Mouse (Mus musculus) lung, adult 18-20 months (tissue): ENCODE measurements around the gene Pip5k1c.

Source experiments
- DNase-seq, 2 experiments: peaks; one replicate each; pipeline ENCODE4 v3.0.0; 2022; ENCODE audit warnings: mixed read lengths in 2 of 2

Gene Pip5k1c

DNA sequence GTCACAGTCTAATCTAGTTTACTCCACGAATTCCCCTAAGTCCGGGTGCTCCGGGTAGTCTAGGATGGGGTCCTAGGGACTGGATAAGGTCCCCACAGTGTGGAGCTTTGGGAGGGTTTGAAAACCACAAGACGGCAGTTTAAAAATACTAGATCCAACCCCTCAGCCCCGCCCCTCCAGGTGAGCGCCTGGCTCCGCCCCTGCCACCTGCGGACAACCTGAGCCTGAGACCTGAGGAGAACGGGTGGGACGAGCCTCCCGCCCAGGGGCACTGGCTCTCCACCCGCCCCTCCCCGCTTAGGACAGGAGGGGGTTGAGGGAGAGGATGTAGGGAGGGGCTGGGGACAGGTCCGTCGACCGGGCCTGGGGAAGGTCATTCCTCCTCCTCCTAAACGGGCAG is 8.0 kb upstream of the Pip5k1c start:
- peak; percentile 76 to 84 for DNase-seq

DNA sequence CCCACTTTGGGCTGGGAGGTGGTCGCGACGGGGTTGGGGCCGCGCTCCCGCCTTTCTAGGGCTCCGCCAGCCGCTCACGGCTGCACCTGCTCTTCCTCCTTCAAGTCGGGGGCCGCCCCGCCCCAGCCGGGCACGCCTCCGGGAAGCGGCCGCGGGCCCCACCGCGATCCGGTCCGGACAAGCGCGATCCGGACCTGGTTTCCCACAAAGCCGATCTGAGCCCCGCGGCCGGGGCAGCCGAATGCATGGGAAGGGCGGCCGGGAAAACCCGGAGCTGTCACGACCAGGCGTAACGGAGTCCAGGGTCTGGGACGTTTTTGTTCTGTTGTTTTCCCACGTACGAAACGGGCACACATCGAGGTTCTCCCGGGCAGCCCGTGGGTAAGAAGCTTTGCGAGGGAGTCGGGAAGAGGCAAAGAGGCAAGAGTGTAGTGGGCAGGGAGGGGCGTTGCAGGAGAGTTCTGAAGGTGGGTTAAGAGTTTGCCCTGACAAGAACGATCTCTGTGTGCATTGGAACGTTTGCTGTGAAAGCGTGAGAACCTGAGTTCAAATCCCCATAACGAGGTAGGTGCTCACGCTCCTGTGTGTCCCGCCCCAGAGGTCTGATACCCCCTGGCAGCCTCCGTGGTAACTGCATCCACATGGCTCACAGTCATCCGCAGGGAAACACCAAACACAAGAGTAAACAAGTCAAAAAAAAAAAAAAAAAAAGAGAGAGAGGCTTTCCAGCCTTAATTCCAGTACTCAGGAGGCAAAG is 6.9 kb upstream of the Pip5k1c start:
- DNase-seq = peak; percentile 91 to 94

DNA sequence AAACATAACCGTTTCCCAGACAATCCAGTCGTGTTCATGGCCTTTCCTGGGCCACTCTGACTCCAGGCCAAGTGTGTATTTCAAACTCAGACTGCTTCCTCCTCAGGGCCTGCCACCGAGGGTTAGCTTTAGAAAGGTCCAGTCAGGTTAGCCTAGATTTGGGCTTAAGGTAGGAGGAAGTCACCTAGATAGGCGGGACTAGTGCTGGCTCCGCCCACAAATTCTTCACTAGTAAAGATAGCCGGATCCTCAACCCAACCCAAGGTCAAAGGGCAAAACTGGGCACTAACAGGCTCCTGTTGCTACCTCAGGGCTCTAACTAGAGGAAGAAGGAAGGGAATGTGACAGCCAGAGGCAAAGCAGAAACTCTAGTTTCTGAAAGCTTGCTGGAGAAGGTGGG is 6.2 kb upstream of the Pip5k1c start:
- peak; percentile 61 to 70 for DNase-seq

DNA sequence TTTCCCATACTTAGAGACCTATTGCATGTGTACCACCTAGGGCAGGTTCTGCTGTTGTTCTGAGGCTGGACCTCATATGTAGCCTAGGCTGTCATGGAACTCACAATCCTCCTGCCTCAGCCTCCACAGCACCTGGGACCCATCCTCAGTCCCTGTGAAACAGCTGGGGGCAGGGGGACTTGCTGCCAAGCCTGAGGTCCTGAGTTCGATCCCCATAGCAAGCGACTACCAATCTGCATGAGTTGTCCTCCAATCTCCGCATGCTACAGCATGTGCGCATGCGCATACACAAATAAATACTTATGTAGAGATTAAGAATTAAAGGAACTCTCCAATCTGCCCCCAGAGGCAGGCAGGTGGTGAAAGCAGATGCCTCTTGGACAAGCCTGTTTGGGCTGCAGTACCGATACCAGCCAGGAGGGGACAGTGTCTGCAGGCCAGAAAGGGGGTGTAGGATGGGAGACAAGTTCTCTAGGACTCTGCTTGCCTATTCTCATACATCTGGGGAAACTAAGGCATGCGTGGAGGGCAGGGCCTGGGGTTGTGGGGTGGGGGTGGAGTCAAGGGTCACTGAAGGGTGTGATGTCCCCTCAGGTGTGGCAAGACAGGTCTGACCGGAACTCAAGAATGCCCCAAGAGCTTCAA is 5.1 kb upstream of the Pip5k1c start:
- peak; percentile 61 to 67 for DNase-seq

DNA sequence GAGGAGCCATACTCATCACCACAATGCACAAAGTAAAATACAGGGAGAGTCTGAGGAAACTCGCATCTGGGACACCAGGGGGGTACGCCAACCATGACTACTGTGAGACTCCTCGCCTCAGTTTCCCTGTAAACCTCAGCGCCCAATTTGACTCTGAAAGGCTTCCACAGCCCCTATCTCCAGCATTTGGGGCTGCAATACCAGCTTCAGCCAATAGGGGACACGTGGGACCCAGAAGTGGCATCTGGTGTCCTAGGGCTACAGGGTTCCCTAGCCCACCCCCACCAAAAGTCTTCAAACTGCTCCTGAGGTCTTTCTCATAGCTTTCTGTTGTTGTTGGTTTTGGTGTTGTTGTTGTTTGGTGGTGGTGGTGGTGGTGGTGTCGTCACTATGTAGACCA is 4.2 kb upstream of the Pip5k1c start:
- no peak for DNase-seq

DNA sequence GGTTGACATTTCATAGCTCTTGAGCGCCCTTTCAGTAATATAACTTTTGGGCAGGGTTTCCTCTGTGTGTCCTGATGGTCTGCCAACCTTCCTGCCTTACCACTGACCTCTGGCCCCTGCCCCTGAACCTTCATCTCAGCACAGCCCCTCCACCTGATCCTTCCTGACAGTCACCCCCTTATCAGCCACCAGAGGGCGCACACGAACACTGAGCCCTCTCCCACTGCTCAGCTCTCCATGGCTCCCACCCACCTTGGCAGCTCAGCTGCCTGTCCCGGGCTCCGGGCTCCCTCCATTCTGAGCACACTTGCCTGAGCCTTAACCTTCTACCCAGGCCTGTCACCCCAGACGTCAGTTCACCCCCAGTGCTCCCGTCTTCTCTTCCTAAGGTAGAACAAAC is 3.5 kb upstream of the Pip5k1c start:
- peak; percentile 65 to 72 for DNase-seq

DNA sequence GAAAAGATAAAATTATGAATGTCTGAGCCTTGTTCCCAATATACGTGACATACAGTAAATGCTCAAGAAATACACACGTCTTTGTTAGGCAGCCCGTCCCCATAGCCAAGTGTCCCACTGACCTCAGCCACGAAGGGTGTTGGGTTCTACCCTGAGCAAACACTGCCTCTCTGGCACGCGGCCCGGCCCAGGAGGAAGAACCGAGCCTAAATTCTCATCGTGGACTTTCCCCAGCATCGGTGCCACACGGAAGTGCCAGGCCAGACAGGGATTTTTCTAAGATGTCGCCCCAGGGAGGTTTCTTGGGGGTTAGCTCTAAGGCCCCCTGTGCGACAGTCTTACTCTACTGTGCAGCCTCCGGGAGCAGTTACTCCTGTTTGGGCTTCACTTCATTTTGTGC is 3.0 kb upstream of the Pip5k1c start:
- DNase-seq = peak; percentile 79 to 81

DNA sequence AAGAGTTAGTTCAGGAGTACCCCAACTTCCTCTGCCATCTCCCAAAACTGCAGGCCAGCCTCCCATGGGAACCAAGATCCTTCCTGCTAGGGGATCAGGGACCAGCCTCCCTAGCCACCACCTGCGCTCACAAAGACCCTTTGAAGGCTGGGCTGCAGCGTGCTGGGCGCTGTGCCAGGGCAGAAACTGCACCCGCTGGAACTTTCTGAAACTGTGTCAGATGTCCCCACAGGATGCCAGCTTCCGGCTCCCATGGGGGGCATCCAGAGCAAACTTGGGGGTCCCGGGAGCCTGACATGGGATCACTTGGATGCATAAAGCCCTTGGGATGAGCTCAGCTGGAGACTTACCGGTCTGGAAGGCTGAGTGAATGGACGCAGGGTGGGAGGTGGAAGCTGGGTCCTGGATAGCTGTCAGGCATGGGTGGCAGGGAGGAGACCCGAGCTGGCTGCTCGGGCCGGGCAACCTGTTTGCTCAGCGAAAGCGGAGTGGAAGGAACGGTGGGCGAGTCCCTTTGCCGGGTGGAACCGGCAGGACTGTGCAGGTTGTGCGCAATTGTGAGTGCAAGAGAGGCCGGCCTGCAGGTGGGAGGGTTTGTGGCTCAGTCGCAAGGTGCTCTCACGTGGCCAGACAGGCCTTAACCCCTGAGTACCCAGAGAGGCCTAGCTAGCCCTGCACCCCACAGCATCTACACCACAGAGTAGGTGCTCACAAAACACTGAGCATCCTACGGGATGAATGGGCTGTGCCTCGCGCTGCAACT is 1.9 kb upstream of the Pip5k1c start:
- peak; percentile 74 to 81 for DNase-seq

DNA sequence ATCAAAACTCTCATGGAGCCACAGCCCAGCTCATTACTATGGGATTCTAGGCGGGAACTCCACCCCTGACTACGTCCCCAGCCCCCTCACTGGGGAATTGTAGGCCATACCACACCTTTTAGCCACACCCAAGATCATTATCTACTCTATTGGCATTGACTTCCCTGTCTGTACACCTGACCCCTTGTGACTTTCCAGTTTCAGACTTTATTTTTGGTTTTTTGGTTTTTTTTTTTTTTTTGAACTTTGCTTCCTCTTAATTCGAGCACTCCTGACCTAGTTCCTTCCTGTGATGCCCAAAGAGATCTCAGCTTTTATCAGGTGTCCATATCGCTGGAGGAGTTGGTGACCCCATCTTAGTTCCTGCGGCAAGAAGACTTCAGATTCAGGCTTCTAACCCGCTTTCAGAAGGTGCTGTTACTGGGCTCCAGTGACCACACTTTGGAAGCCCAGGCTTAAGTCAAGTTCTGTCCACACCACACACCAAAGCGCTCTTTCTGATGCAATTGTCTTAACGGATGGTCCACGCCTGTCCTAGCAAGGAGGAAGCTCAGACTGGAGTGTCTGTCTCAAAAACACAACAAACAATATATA is 1.2 kb upstream of the Pip5k1c start, which contains the start of gene Tjp3:
Gene Tjp3 (minus strand): TSS at position 71 of the 594 bp plus-strand sequence.
- no peak for DNase-seq

DNA sequence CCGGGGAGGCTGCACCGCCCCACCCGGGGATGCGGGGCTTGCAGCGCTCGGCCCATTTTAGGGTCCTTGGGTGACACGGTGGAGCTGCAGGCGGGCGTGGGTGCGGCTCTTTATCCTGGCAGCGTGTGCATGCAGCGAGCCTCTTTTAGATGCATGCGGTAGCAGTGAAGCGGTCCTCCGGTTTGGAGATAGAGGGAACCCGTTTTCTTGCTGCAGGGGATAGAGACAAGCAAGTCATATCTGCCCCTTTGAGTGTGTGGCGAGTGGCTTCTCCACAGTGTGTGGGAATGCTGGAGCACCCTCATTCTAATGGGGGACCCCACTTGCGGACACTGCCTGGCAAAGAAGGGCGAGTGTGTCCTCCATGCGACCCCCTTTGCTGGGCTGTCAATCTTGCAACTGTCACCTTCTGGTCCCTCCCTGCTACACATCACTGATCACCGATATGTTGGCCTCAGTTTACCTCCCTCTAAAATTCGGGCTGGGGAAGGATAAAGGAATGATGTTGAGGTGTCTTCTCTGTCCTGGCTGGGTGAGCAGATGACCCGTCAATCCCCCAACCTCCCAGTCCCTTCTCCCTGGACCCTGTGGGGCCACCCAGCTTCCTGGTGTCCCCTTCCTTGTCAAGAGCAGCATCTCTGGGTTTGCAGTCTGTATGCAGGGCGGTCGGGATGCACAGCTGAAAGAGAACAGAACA is 719 bp downstream of the Pip5k1c start:
- DNase-seq = no peak

DNA sequence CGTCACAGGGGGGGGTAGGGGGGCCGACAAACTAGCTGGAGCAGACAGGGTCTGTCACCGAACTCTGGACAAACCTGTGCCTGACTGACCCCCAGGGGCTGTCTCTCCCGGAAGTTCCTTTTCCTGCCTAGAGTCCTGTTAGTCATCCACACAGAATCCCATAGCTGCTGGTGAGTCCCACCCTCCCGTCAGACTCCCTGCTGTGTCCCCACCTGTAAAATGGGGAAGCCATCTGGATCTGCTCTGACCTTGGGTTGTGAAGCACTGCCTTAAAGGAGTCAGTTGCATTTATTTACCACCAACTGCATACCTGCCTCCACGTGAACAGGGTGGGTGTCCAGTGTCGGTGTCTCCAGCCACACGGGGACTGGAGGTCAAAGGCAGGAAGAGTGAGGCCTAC is 1.7 kb downstream of the Pip5k1c start:
- DNase-seq = no peak

DNA sequence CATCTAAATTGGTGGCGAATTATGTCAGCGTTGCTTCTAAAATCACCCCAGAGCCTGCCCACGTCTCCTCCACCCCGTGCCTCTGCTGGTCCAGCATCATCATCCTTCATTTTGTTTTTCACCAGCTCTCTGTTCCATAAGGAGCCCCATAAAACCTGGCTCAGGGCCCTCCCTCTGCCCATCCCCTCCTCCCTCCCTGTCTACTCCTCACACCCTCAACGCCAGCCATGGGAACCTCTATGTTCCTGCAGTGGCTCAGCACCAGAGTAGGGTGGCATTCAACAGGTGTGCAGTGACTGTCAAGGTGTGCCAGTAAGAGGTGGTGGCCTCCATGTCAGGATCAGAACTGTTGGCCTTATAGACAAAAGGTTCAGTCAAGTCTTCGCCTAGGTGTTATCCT is 2.4 kb downstream of the Pip5k1c start:
- no peak for DNase-seq

DNA sequence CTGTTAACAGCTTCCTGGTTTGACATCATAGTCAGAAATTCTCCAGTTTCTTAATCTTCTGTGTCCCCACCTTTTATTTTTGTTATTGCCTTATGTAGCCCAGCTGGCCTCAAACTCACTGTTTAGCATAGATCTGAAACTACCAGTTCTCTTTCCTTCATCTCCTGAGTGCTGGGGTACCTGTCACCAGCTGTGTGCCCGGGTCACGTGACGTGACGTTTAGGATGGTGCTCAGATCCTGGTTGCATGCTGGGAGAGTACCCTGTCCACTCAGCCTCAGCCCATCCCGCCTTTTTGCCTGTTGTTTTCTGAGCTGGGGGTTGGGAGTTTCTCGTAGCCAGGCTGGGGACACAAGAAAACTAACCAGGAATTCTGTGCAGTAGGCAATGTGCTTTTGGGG is 4.5 kb downstream of the Pip5k1c start:
- no peak for DNase-seq

DNA sequence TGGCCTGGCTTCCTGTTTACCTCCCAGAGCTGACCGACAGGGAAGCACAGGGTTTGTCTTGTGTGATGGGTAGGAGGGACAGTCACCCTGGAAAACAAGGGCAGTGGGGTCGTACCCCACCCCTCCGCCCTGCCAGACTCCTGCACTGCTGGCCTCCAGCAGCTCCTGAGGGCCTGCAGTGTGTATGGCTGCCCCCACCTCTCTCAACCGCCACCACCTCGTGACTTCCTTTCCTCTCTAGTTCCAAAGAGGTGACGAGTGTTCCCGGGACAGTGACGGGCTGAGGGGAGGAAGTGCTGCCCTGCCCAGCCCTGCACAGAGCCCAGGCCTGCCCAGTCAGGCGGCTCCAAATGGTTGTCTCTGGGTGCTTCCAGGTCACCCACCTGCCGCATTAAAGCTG is 5.1 kb downstream of the Pip5k1c start:
- peak; percentile 85 for DNase-seq

DNA sequence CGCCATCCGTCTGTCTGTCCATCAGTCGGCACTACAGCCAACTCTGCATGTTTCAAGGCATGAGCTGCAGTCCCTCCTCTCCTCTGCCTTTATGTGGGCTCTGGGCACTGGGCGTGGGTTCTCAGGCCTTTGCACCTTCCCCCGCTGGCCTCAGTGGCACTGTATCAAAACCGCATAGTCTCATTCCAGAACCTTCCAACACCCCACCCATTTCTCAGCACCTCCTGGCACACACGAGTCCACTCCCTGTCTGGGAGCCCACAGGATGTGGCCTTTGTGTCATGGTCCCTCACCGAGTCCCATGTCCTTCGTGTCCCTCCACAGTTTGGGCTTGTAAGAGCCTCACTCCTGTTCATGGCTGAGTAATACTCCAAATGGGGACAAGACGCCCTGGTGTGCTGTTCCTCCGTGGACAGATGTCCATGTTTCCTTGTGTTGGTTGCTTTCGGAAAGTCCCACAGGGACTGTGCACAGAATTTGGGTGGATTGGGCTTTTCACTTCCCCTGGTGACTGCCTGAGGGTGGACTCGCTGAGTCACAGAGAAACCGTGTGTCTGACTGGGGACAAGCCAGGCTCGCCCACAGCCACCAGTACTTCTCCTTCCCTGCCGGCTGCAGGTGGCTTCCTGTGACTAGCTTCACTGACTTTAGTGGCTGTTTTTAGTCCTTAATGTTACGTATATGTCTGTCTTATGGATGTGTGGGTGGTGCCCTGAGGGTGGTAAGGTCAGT is 5.8 kb downstream of the Pip5k1c start:
- DNase-seq = peak in 1 of 2 experiments; percentile 72

DNA sequence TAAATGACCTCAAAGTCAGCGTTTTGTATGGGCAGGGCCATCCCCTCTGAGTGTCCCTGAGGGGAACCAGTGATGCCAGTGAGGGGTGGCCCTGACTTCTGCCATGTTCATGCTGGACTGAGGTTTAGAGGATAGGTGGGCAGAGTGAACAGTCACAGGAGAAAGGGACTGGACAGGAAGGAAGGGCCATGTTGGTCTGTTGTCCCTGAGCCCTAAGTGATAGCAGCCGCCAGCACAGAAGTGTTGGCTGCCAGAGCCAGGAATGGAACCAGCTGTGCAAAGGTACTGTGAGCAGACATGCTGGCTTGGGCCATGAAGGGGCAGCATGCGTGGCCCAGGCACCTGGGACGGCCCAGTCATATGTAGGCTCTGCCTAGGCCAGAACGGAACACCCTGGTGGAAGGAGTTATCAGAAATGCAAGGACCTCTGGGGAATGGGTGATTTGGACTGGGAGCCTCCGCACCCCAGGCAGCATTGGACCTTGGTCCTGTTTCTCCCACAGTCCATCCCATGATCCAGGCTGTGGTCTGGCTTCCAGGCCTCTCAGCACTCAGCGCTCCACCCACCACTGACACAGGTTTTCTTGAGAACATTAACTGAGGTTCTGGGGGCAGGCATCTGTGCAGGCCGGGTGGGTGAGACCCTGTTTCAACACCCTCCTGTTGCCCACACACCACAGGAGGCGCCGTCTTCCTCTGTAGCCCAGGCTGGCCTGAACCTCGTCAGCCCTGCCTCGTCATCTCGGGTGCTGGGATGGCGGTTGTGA is 7.0 kb downstream of the Pip5k1c start:
- no peak for DNase-seq

DNA sequence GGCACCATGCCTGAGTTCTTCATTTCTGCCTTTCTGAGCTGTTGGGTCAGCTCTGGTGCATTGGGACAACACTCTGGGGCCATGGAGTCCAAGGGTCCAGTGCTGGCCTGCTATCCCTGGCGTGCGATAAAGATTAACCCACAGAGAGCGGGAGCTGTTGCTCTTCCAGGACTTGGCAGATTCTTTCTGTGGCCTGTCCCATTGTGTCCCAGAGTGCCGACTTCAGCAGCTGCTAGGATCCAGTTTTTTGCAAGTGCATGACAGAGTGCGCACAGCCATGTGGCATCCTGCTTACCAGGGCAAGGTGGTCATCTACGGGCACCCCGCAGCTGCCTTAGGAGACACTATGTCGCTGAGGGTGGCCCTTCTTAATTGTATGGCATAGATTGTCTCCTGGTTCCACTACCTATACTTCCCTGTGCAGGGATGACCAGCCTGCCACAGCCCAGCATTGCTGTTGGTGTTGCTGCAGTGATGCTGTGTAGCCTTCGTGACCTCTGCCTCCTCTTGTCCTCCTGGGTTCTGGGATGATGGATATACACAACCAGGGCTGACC is 7.7 kb downstream of the Pip5k1c start:
- no peak for DNase-seq

DNA sequence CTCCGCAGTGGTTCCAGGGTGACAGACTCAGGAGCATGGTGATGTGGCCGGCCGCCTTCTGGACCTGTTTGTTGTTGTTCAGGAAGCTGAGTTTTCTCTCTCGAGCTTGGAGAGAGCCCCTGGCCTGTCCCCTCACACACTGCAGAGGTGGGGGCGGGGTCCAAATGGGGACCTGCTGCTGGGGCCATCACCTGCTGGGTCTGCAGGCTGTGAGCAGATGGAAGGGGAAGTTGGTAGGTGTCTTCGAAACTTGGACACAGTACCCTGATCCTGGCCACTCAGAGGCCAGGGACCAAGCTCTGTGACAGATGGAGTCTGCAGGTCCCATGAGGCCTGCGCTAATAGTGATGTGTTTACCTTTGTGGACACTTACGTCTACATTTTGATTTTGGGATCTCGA is 8.6 kb downstream of the Pip5k1c start:
- no peak for DNase-seq

DNA sequence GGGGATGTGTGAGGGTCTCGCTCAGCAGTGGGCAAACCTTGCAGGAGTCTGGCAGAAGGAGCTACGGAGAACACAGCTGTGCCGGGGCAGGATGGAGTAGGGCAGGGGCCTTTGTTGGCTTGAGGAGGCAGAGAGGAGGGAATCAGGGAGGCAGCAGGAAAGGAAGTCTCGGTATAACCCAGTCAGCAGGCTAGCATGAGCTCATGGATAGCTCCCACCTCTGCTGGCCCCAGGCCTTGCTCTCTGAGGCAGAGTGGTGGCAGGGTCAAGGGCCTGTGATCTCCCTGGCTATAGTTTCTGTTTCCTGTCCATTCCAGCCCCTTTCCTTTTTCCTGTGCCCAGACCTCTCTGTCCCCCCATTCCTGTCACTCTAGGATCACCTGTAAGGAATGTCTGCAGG is 9.5 kb downstream of the Pip5k1c start:
- DNase-seq = no peak

DNA sequence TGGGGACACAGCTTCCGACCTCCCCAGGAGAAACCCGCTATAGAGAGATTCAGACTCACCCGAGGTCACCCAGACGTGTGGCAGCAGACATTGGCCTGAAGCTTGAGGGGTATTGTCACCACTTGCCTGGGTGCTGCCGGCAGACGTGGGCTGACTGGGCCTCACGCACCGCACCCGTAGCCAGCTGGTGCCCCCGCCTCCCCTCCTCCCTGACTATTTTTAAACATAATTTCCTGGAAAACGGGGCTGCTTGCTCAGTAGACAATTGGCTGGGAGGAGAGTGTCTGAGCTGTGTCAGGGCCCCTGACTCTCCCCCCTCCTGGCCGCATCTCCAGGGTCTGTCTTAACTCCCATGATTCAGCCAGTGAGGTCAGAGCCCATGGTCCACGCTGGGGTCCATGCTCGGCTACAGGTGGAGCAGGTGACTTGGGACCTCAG is 10.0 kb downstream of the Pip5k1c start:
- DNase-seq = no peak

DNA sequence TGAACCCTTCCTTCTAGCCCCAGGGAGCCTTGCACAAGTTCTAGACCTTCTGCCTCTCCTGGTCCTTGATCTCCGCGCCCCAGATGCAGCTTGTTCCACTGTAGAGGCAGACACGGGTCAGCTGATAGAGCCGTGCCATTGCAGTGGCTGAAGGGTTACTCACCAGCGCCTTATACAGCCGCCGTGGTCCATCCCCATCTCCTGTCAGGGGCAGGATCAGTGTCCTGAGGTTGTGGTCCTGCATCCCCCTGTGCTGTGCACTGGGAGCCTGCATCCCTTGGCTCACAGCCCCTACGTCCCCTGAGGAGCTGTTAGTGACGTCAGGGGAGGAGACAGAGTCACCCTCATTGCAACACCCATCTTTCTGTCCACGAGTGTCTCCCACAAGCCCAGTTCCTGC is 10.5 kb downstream of the Pip5k1c start:
- DNase-seq = no peak
